Mouse (Mus musculus): ENCODE data around the gene Fryl. TPM values are rescaled to one million over a fixed set of nuclear protein-coding genes. Genes with fewer than 3 reads are reported as not detected.
"Not testable (repeated sequence)": the region's sequence is repeated elsewhere in the genome, so short reads cannot be mapped to it uniquely, and the experiment has no call there.

The Fryl gene
- polyA plus RNA-seq, 1 experiment: 29.9 TPM

- Histone ChIP-seq H3K27ac (ENCODE audit: insufficient read depth, low read depth, low read length) (no peak overlapping the region), H3K36me3 (ENCODE audit: control insufficient read depth, insufficient read depth, low read length) (no peaks in the 10 kb centered on the region; the same call in none of the 2 replicates), H3K27me3 (replicated peaks; ENCODE audit: control insufficient read depth, insufficient read depth, low read length) (no peaks in the 10 kb centered on the region), H3K4me1 (ENCODE audit: control insufficient read depth, insufficient read depth, low read length) (no peaks in the 10 kb centered on the region), H3K4me3 (ENCODE audit: insufficient read depth, low read depth, low read length) (no peak overlapping the region)
- no peak for TF ChIP-seq CTCF (conservative IDR thresholded peaks at IDR 0.05; ENCODE audit: insufficient read depth, insufficient read length, low read depth, low read length)
- TF ChIP-seq POLR2A (IDR thresholded peaks at IDR 0.05; ENCODE audit: low read depth, low read length): no peak
- 93% methylated on average over 13 of the region's 13 CpGs for WGBS
- DNase-seq: no peak
Measured at GRCm38 (mm10) chr5:73023801-73024200, 232.6 kb downstream of the Fryl start.

GRCm38 (mm10) chr5:73014745-73015144 is 241.7 kb downstream of the Fryl start:
- H3K27ac ChIP-seq (ENCODE audit: insufficient read depth, low read depth, low read length): no peak overlapping the region
- TF ChIP-seq CTCF (conservative IDR thresholded peaks at IDR 0.05; ENCODE audit: insufficient read depth, insufficient read length, low read depth, low read length): no peak
- H3K4me3 ChIP-seq (ENCODE audit: insufficient read depth, low read depth, low read length): no peak overlapping the region
- H3K36me3 ChIP-seq (ENCODE audit: control insufficient read depth, insufficient read depth, low read length): no peaks in the 10 kb centered on the region
- no peaks in the 10 kb centered on the region for H3K4me1 ChIP-seq (ENCODE audit: control insufficient read depth, insufficient read depth, low read length)
- WGBS: 49% methylated on average over 9 of the region's 9 CpGs
- DNase-seq: no peak
- peaks cover 3% of the 10 kb centered on the region; the same call in 1 of the 2 replicates for H3K27me3 ChIP-seq (replicated peaks; ENCODE audit: control insufficient read depth, insufficient read depth, low read length)

GRCm38 (mm10) chr5:73013611-73014287 is 242.7 kb downstream of the Fryl start:
- H3K36me3 ChIP-seq (ENCODE audit: control insufficient read depth, insufficient read depth, low read length); H3K27me3 ChIP-seq (replicated peaks; ENCODE audit: control insufficient read depth, insufficient read depth, low read length); H3K27ac ChIP-seq (ENCODE audit: insufficient read depth, low read depth, low read length); DNase-seq; H3K4me1 ChIP-seq (ENCODE audit: control insufficient read depth, insufficient read depth, low read length): not testable (repeated sequence)
- H3K4me3 ChIP-seq (ENCODE audit: insufficient read depth, low read depth, low read length): peak overlapping the region; percentile 40
- WGBS: 3% methylated on average over 63 of the region's 65 CpGs

GRCm38 (mm10) chr5:73012884-73013610 is 243.4 kb downstream of the Fryl start:
- H3K27me3 ChIP-seq (replicated peaks; ENCODE audit: control insufficient read depth, insufficient read depth, low read length); H3K4me1 ChIP-seq (ENCODE audit: control insufficient read depth, insufficient read depth, low read length); DNase-seq; H3K4me3 ChIP-seq (ENCODE audit: insufficient read depth, low read depth, low read length); H3K27ac ChIP-seq (ENCODE audit: insufficient read depth, low read depth, low read length); H3K36me3 ChIP-seq (ENCODE audit: control insufficient read depth, insufficient read depth, low read length): not testable (repeated sequence)
- 31% methylated on average over 27 of the region's 27 CpGs for WGBS

- not testable (repeated sequence) for H3K27ac ChIP-seq (ENCODE audit: insufficient read depth, low read depth, low read length); H3K4me1 ChIP-seq (ENCODE audit: control insufficient read depth, insufficient read depth, low read length); H3K36me3 ChIP-seq (ENCODE audit: control insufficient read depth, insufficient read depth, low read length); H3K4me3 ChIP-seq (ENCODE audit: insufficient read depth, low read depth, low read length); DNase-seq; H3K27me3 ChIP-seq (replicated peaks; ENCODE audit: control insufficient read depth, insufficient read depth, low read length)
- WGBS: 89% methylated on average over 16 of the region's 16 CpGs
Measured at GRCm38 (mm10) chr5:73011806-73012205, 244.6 kb downstream of the Fryl start.

- peak; percentile 19 for DNase-seq
- TF ChIP-seq CTCF (conservative IDR thresholded peaks at IDR 0.05; ENCODE audit: insufficient read depth, insufficient read length, low read depth, low read length): peak; percentile 47
- not testable (repeated sequence) for H3K27me3 ChIP-seq (replicated peaks; ENCODE audit: control insufficient read depth, insufficient read depth, low read length); H3K4me3 ChIP-seq (ENCODE audit: insufficient read depth, low read depth, low read length); H3K4me1 ChIP-seq (ENCODE audit: control insufficient read depth, insufficient read depth, low read length); H3K36me3 ChIP-seq (ENCODE audit: control insufficient read depth, insufficient read depth, low read length); H3K27ac ChIP-seq (ENCODE audit: insufficient read depth, low read depth, low read length)
- whole genome bisulfite sequencing: 37% methylated on average over 8 of the region's 8 CpGs
Measured at GRCm38 (mm10) chr5:73008230-73008629, 248.2 kb downstream of the Fryl start.

GRCm38 (mm10) chr5:73007582-73007959 is 248.8 kb downstream of the Fryl start:
- 40% methylated on average over 5 of the region's 5 CpGs for WGBS
- no peak for DNase-seq
- Histone ChIP-seq H3K27ac (ENCODE audit: insufficient read depth, low read depth, low read length) (no peak overlapping the region), H3K36me3 (ENCODE audit: control insufficient read depth, insufficient read depth, low read length) (no peaks in the 10 kb centered on the region), H3K27me3 (replicated peaks; ENCODE audit: control insufficient read depth, insufficient read depth, low read length) (peaks cover 3% of the 10 kb centered on the region; the same call in 1 of the 2 replicates), H3K4me3 (ENCODE audit: insufficient read depth, low read depth, low read length) (no peak overlapping the region), H3K4me1 (ENCODE audit: control insufficient read depth, insufficient read depth, low read length) (0 out of 2 replicates have a peak, but pooled peaks cover 2% of the 10 kb centered on the region)
- no peak for TF ChIP-seq POLR2A (IDR thresholded peaks at IDR 0.05; ENCODE audit: low read depth, low read length)
- TF ChIP-seq CTCF (conservative IDR thresholded peaks at IDR 0.05; ENCODE audit: insufficient read depth, insufficient read length, low read depth, low read length): no peak

Data from kidney, adult 2 months (tissue).